Mouse (Mus musculus) layer of hippocampus, adult 8-10 months (tissue): Measurements from ENCODE around the gene Dpp3. TPM values are rescaled to one million over a fixed set of nuclear protein-coding genes. Genes with fewer than 3 reads are reported as not detected.
"Not testable (repeated sequence)": the region's sequence is repeated elsewhere in the genome, so short reads cannot be mapped to it uniquely, and the experiment has no call there.

ENCODE experiments used
- DNase-seq, 2 experiments: peaks; one replicate each; pipeline ENCODE4 v3.0.0; 2022; ENCODE audit warnings: low spot score in 2 of 2
- total RNA-seq, 4 experiments: library from RNA; stranded (reverse); gene quantifications; 2 replicates each; pipeline ENCODE4 v1.2.4; 2022

The Dpp3 gene
- 10 to 100 TPM; 38.9 to 41.3 (median 39.7) TPM for total RNA-seq

DNA sequence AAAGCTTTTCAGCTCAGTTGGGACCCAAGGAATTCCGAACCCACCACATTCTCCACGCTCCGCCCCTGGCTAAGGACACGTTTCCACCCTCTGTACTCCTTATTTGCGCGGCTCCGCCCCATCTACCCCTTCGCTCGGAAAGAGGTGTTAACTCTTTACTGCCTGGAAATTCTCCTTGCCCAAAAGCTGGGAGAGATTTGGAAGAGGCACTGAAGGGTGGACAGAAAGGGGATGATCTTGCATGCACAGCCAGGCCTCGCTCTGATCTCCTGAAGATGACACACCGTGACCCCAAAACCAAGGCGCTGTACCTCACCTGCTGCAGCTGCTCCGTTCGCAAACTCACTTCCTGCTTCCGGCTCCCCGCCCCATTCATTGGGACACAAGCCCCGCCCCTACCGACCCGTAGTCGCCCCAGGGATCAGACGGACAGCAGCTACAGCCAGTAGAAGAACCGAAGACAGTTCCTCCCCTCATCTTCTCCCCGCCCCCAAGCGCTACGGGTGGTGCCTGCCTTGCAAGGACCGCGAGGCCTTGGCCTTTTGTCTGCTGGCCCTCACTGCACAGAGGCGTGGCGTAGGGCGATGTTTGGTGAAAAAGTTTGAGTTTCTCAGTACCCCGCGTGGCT is at the start of gene Dpp3:
Dpp3 (minus strand) TSS at position 384 of the 628 bp plus-strand sequence.
- DNase-seq, result peak; percentile 97 to 98

DNA sequence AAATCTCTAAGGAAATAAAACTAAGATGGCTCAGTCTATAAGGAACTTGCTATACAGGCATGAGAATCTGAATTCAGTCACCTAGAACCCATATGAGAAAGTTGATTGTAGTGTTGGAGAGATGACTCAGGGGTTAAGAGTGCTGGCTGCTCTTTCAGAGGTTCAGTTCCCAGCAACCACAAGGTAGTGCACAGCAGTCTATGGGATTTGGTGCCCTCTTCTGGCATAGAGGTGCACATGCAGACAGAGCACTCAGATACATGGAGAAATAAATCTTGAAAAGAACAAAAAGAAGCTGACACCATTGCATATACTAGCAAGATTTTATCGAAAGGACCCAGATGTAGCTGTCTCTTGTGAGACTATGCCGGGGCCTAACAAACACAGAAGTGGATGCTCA is 40.1 kb upstream of the Dpp3 start:
- no peak for DNase-seq

DNA sequence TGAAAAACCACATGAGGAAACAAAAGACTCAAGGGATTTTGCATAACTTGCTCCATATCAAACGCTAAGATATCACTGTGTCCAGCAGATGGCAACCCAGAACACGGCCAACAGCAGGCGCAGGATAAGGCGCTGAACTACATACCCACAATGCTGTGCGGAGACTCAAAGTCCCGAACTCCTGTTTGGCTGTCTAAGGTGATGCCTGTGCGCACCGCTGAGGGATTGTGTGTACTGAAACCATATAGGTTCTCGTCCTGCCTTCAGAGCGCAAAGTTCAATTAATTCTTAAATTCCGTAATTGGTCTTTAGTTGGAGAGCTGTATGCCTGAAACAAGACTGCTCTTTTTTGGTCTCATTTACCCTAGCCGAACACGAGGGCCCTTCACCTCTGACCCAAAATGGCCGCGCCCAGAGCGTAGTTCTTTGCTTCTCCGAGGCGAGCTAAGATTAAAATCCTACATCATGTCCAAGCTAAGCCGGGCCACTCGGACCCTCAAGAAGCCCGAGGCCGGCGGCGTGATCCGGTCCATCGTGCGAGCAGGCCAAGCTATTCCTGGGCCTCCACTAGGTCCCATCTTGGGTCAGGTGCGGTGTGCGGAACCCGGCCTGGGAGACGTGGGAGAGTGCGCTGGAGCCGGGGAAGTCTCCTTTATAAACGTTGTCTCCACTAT is 34.0 kb upstream of the Dpp3 start, which contains the start of gene Mrpl11:
Mrpl11 (plus strand) TSS at position 220 of the 674 bp plus-strand sequence.
- peak; percentile 89 to 95 for DNase-seq

DNA sequence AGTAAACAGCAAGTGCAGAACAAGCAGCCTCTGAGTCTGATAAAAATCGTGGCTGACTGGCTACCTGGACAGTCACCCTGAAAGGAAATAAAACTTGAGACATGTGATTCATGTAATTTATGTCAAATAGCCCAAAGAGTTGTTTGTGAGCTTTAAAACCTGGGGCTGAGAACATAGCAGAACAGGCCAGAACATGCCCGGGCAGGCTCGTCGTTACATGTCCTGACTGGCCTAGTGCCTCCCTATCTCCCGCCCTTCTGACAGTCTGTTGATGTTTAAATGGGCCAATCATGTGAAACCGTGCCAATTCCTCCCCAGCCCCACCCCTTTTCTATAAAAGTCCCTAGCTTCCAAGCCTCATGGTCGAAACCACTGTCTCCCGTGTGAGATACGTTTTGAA is 20.6 kb upstream of the Dpp3 start:
- DNase-seq, result not testable (repeated sequence)

DNA sequence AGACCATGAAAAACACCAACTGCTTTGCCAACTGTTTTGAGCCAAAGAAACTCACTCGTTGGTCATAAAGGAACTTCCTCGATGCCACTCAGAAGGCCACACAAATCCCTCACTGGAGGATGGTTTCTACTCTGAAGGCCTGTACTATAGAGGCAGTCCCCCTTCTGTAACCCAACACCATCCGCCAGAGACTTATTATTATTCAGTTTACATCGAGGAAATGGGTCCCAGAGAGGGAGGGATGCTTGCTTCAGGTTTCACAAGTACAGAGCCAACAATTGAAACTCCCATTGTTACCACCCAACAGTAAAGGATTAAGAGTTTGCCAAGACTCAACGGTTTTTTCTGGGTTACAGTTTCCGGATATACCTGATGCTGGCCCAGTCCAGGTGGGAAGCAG is 17.5 kb upstream of the Dpp3 start:
- DNase-seq, result no peak

DNA sequence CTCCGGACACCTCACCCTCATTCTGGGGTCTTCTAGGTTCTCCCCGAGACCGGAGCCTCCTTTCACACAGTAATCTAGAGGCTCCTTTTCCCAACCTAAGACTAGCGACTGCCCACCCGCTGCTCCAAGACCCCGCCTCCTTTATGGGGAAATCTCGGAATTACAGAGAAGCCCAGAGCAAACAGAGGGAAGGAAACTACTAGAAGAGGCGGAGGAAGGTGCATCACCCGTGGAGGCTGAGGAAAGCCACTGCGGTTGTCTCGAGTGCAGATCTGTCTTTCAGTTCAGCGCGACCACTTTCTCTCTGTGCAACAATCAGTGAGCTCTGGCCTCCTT is 15.1 kb upstream of the Dpp3 start:
- no peak for DNase-seq

DNA sequence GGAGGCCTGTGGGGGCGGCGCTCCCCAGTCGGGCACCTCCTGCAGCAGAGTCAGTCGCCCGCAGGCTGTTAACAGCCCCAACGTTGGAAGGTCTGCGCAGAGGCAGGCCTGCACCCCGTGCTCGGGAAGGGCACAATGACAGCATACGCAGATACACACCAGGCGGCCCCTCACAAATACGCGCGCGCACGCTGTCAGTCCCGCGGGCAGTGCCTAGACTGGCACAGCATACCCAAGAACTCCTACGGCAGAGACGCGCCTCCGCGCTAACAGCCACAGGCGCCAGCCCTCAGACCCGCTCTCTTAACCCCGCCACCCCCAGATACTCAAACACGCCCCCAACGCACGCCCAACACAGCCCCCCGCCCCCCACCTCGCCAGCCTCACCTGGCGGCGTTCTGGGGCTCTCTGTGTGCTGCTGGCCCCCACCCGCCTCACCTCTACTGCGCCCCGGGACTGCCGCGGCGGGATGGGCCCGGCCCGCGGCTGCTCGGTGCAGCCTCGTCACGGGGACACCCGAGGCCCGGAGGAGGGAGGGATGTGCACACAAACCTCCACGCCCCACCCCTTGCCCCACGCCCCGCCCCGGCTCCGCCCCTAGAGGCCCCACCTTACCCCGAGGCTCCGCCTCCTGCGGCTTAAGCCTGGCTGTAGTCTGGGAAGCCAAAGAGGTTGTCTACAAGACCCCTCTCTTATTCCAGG is 14.6 kb upstream of the Dpp3 start, which contains the start of gene Peli3:
Peli3 (minus strand) TSS at position 577 of the 702 bp plus-strand sequence.
- peak; percentile 45 to 62 for DNase-seq

DNA sequence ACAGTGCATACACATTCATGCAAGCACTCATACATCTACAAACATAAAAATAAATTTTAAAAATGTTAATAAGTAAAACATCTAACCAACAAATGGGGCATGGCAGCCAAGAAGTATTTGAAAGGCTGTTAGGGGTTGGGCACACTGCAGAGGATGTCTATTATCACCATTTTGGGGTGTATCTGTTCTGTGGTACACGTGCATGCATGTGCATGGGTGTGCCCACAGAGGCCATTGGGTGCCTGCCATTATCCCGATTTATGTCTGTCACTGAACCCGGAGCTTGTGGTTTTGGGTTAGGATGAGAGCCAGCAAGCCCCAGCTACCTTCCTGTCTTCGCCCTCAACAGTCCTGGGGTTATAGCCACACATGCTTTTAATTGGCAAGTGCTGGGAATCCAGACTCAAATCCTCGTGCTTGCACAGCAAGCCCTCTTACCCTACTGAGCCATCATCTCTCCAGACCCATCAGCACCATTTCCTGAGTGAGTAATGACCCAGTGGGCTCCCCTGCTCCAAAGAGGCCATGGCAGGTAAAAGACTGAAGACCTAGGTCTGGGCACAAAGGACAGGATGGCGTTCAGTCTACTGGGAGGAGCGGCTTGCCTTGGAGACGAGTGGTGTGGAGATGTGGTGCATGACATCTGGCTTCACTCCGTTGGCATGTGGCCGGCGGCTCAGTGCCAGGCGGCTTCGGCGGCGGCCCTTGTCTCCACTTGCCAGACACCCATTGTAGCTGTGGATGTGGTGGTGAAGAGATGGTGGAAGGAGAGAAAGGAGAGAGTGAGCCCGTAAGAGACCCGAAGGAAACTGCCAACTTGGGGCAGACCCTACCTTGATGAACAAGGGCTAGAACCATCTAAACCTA is 9.6 kb upstream of the Dpp3 start:
- DNase-seq, result no peak

DNA sequence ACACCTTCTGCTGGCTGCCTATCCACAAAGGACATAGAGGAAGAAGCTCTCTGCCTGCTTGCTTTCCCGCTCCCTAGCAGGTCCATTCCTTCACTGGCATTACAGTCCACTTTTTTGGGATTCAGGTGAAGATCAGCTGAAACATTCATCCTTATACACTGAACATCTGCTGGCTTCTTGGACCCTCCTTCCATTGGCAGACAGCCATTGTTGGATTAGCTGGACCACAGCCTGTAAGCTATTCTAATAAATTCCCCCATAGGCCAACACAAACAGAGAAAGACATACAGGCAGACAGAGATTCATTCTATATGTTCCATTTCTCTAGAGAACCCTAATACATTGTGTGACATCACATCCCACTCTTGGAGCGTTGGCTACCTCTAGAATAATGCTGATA is 8.8 kb upstream of the Dpp3 start:
- no peak for DNase-seq

DNA sequence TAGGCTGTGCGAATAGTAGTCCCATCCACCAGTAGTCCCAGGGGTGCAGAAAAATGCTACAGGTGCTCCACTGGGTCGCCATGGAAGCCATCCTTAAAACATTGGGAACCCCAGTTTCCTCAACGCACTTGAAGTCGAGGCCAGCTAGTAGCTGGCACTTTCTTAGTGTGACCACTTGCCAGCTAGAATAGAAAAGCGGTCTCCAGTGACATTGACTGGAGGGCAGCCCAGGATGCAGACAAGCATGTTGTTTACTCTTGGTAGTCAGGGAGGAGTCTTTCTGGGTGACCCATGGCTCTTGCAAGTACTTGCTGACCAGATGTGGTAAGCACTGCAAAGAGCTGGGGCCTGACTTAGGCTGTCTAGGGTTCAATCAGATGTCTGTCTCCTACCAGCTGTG is 694 bp upstream of the Dpp3 start:
- DNase-seq, result no peak

DNA sequence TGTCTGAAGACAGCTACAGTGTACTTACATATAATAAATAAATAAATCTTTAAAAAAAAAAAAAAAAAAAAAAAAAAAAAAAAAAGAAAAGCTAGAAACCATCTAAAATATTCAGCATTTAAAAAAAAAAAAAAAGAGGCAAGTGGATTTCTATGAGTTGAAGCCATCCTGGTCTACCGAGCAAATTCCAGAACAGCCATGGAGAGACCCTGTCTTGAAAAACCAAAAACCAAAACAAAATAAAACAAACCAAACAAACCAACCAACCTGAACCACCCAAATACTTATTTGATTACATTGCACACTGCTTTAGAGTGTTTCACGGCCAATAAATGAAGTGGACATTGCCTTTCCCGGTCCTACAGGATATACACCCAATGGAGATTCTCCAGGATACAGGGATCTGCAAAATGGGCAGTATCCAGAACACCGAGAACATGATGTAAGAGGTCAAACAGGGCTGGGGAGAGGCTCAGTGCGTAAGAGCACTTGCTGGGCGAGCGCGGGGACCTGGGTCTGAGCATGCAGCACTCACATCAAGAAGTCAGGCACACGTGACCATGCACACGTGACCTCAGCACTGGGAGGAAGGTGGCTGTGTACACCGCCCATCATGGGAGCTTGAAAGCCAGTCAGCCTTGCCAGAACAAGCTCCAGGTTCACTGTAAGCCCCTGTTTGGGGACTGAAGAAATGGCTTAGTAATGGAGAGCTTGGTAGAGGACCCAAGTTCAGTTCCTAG is 2.8 kb downstream of the Dpp3 start:
- no peak for DNase-seq

DNA sequence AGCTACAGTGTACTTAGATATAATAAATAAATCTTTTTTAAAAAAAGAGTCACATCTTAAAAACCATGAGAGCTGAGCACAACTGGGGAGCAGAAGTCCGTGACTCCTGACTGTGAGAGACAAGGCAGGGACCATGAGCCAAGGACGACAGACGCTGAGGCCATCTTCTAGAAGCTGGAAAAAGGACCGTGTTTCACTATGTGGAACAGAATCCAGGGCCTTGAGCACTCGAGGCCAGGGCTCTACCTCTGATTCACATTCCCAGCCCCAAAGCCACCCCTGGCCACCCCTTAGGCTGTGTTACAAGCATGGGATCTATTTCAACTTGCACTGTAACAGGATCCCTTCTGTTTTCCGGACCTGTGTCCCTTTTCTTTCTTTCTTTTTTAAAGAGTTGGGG is 8.4 kb downstream of the Dpp3 start:
- no peak for DNase-seq

DNA sequence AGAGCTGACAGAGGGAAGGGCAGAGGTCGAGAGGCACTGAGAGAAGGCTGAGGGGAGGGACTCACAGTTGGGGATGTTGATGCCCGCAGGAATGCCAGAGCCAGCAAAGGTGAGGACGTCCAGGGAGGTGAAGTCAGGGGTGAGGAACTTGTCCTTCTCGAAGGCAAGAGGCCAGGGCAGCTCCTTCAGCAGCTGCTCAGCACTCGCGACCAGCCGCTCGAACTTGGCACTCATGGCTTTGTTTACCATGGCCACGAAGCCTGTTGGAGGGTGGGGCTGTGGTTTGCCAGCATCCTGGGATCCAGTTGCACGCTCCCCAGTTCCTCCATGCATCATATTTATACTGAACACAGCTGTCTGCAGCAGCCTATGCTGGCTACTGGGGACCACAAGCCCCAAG is 11.3 kb downstream of the Dpp3 start:
- DNase-seq, result no peak

DNA sequence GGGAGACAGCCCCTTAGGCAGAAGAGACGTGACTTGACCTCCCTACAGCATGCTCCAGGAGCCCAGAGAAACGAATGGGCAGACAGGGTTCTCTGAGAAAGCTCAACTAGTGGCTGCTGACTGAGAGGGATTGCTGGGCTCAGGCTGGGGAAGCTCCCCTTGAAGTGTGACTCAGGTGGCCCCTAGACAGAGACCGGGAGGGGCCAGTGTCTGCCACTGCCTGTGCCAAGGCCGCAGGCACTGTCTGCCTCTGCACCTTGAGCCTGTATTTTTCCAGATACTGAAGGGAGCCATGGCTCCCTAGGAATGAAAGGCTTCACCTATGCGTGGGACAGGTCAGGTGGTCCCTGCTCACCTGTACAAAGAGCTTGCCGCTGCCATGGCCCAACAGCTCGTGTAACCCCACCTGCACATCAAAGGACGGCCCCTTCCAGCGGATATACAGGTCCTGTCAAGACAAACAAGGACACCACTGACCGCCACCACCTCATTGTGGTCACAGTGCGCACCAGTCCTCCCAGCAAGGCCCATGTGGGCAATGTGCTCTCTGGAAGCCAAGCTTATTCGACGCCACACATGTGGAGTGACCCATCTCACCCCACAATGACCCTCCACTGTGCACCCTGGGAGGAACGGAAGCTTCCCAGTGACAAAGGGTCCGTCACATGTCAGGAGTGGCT is 12.0 kb downstream of the Dpp3 start:
- DNase-seq, result no peak

DNA sequence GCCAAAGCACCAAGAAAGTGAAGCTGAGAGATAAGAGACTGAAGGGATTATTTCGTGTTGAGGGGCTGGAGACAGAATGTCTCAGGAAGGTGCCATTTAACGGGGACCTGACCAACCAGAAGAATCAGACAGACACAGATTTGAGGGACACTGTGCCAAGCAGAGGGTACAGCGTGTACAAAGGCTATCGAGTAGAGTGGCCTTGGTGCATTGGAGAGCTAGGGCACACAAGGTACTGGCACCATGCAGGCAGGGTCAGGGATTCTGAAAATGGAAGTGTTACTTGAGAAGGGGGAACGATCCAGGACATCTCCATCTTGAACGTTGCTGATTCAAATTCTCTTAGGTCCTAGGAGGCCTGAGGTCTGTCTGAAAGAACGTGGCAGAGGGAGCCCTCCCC is 18.7 kb downstream of the Dpp3 start:
- DNase-seq, result no peak

DNA sequence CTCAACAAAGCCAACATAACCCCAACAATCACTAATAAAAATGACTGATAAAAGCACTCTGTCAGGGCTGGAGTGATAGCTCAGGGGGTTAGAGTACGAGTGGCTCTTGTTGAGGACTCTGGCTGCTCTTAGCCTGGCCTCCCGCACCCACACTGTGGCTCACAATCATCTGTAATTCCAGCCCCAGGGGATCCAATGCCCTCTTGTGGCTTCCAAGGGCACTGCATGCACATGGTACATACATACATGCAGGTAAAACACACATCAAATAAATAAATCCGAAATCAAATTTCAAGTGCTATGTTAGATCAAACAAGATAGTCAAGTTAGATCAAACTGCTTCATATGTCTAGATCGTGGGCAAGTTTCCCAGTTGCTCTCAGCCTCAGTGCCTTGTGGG is 20.0 kb downstream of the Dpp3 start:
- no peak for DNase-seq

DNA sequence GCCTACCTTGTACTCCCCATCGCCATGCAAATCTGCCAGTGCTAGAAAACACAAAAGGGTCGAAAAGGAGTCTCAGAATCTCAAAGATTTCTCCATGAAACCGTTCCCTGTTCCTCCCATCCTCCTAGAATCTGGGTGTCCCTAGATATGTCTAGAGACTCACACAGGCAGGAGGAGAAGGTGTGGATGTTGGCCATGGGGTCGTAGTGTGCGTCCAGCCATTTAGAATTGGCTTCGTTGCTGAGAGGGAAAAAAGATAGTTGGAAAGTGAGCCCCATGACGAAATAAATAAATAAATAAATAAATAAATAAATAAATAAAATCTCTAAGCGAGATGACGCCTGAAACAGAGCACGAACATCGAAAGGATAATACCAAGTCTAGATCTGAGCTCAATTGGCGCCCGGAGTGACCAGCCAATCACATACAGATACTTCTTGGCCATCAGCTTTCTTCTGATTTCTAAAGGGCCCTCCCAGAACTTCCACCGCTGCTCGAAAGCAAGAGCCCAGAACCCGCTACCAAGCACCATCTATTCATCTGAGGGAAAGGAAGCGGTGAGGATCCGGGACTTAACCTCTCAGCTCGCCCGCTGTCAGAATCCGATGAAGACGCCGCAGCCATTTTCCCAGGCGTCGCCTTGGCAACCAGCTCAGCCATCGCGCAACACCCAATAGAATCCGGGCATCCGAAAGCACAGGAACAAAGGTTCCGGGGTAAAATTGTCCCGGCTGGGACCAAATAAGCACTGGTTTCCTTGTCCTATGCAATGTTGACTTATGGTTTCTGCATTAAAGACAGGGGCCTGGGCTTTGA is 21.9 kb downstream of the Dpp3 start, which contains the start of gene Bbs1:
Bbs1 (minus strand) TSS at position 650 of the 816 bp plus-strand sequence.
- peak; percentile 64 to 79 for DNase-seq

DNA sequence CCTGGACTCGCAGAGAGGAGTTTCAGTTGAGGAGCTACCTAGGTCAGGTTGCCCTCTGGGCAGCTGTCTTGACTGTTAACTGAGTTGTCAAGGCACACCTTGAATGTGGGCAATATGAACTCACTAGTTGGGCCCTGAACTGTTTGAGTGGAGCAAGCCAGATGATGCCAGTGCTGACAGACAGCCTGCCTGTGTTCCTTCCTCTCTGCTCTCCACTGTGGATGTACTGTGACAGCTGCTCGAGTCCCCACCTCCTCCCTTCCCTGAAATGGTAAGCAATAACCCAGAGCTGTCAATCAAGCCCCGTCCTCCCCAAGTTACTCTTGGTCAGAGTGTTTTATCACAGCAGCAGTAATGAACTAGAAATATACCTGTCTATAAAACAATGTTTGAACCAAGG is 28.2 kb downstream of the Dpp3 start:
- DNase-seq, result no peak

DNA sequence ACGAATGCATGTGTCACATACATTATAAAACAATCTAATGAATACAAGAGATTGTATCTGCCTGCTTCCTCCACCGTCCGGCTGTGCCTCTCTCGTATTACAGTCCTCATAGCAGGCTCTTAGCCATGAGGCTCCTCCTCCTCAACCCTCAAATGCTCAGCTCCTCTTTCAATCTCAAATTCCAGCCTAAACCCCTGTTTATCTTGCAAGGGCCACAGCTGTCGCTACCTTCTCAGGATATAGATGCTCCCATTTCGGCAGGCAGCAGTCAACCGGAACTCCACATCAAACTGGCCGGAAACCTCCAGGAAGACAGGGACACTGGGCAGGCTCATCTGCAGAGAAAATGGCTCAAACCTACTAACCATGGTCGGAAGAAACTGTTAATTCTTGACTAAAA is 29.1 kb downstream of the Dpp3 start:
- DNase-seq, result no peak
